Mouse (Mus musculus): ENCODE measurements around the gene Luc7l3.
A peak's percentile ranks its signal among the peaks of the same experiment; 100 is the strongest.

Luc7l3 gene

GRCm38 (mm10) chr11:94321931-94322400 lies at the start of gene Luc7l3:
TSS of gene Luc7l3 (minus strand) at chr11:94321988.
- DNase-seq: peak; percentile 93

DNA sequence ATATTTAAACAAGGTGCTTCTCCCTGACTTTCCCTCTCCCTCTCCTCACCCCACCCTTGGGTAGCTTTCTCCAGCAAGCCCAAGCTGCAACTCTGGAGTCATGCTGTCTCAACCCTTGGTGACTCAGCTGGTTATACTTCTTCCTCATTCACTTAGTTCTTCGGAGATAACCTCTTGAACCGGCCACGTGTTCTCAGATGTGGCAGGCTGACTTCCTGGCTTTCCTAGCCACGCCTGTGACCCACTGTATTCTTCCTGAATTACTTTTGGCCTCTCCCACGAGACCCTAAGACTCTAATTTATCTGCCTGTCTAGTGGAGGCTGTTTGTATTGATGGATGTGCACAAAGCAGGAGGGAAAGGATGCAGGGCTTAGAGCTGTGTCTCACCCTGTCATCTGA lies 49.0 kb upstream of the Luc7l3 start:
- DNase-seq: no peak

DNA sequence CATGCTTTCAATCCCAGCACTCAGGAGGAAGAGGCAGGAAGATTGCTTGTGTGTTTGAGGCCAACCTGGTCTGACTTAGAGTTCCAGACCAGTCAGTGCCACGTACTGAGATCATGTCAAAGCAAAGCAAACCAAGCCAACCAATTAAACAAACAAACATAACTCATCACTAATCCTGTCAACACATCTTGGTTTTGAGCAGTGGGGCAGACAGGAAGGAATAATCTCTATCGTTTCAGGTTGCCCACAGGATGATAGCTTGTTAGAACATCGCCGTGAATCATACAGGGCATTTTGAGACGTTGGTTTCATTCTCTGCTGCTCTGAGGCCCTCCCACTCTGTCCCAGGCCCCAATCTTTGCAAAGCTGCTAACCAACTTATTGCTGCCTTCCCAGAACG lies 48.2 kb upstream of the Luc7l3 start:
- DNase-seq: no peak

DNA sequence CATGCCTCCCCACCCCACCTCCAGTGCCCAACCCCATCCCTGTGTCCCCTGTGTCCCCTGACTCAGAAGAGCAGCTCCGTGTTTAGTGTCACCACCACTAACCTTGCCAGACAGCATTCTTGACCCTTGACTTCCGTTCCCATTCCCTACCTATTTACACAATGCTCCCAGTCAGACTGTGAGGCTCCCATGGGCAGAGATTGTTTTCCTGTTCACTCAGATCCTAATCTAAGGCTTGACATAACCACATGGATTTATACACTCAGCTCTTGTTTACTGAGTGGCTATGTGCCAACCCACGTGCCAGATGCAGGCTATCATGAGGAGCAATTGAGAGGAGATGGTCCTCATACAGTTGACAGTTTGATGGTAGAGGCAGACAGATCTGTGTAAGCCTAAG lies 43.6 kb upstream of the Luc7l3 start:
- no peak for DNase-seq

- DNase-seq: no peak
These were observed 41.9 kb upstream of the Luc7l3 start for GRCm38 (mm10) chr11:94363690-94364089.

DNA sequence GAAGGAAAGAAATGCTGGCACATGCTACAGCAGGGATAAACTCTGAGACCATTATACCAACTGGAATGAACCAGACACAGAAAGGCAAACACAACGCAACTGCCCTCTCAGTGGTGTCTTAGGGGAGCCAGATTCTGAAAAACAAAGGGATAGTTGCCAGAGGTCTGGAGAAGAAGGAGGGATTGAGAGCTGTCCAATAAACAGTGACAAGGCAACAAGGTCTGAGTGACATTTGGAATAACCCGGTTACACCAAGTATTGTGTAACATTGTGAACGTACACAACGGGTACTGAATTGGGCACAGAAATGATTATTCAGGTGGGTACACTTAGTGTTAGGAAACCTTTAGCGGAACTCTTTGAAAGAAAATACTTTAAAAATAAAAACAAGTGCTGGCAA lies 40.3 kb upstream of the Luc7l3 start:
- no peak for DNase-seq

DNA sequence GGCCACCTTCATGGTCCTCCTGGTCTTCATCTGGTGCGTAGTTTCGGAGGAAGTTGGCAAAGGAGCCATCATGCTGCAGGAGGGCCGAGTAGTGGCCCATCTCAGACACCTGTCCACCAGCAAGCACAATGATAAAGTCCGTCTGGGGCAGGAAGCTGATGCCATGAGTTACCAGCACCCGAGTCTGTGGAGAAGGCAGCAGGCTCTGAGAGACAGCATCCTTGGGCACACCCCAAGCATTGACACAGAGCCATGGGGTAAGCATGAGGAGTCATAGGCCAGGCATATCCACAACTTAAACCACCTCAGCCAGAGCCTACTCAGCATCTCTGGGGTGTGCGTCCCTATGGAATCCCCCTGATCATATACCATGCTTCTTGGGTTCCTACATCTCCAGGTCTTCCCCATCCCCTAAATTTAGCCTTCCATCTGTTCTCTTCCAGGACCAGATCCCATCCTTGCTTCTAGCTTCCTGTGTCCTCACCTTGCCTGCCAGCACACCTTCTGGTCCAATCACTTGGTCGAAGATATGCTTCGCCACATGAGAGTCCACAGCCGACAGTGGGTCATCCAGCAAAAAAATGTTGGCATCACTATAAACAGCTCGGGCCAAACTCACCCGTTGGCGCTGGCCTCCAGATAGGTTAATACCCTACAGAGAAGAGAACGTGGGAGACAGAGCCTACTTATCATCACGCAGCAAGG lies 39.5 kb upstream of the Luc7l3 start:
- DNase-seq: peak; percentile 90

- no peak for DNase-seq
These were observed 37.4 kb upstream of the Luc7l3 start for GRCm38 (mm10) chr11:94359168-94359567.

- DNase-seq: no peak
These were observed 33.9 kb upstream of the Luc7l3 start for GRCm38 (mm10) chr11:94355521-94356217.

GRCm38 (mm10) chr11:94351094-94351493 lies 29.3 kb upstream of the Luc7l3 start:
- no peak for DNase-seq

DNA sequence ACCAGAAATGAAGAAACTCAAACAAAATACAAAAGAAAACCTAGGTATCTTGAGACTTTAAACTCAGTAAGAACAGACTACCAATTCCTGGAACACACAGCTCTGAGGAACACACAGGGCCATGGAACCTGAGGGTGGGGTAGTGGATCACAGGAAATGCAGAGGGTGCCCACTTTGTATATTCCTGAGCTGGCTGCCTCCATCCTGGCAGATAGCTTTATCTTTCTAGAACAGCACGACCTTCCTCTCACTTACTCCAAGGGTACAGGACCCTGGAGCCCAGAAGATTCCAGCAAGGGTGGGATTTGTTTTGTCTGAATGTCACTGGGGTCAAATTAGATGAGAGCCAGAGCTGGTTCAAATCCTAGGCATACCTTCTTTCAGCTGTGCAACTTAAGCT lies 28.5 kb upstream of the Luc7l3 start:
- DNase-seq: no peak

- no peak for DNase-seq
These were observed 28.1 kb upstream of the Luc7l3 start for GRCm38 (mm10) chr11:94349839-94350238.

DNA sequence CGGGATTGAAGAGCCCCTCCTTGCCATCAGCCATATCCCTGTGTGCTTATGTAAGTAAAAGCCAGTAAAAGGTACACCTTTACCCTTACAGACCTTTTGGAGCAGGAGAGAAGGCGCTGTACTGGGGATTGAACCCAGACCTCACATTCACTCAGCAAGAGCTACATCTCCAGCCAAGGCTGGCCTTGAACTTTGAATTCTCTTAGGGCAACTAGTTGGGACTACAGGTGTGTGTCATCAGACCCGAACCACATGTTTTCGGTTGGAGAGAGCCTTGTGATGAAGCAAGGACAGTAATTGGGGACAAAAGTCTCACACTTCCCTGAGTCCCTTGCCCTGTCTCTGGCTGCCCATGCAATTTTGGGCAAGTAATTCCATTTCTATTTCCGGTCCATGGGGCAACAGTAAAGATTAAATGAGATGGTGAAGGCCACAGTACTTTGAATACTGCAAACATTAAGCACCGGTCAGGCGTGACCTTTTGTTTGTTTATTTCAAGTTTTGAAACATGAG lies 25.3 kb upstream of the Luc7l3 start:
- DNase-seq: no peak

DNA sequence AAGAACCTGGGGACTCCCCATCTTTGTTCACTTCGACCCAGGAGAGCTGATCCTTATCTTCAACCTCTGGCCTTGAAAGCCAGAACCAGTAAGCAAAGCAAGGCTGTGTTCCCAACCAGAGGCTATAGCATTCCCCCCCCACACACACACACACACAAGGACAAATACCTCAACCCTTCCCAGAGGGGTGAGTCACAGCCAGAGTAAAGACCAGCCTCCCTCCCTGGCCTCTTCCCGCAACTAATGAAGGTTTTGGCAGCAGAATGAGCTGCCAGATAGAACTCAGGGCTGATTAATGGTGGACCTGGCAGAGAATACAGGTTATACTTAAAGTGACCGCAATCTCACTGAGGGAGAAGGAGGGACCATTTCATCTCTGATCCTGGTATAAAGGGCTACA lies 24.8 kb upstream of the Luc7l3 start:
- DNase-seq: no peak

GRCm38 (mm10) chr11:94345926-94346325 lies 24.1 kb upstream of the Luc7l3 start:
- DNase-seq: no peak

- no peak for DNase-seq
These were observed 22.7 kb upstream of the Luc7l3 start for GRCm38 (mm10) chr11:94344470-94344869.

GRCm38 (mm10) chr11:94343955-94344358 lies 22.2 kb upstream of the Luc7l3 start:
- no peak for DNase-seq

- no peak for DNase-seq
These were observed 20.5 kb upstream of the Luc7l3 start for GRCm38 (mm10) chr11:94342114-94342905.

DNA sequence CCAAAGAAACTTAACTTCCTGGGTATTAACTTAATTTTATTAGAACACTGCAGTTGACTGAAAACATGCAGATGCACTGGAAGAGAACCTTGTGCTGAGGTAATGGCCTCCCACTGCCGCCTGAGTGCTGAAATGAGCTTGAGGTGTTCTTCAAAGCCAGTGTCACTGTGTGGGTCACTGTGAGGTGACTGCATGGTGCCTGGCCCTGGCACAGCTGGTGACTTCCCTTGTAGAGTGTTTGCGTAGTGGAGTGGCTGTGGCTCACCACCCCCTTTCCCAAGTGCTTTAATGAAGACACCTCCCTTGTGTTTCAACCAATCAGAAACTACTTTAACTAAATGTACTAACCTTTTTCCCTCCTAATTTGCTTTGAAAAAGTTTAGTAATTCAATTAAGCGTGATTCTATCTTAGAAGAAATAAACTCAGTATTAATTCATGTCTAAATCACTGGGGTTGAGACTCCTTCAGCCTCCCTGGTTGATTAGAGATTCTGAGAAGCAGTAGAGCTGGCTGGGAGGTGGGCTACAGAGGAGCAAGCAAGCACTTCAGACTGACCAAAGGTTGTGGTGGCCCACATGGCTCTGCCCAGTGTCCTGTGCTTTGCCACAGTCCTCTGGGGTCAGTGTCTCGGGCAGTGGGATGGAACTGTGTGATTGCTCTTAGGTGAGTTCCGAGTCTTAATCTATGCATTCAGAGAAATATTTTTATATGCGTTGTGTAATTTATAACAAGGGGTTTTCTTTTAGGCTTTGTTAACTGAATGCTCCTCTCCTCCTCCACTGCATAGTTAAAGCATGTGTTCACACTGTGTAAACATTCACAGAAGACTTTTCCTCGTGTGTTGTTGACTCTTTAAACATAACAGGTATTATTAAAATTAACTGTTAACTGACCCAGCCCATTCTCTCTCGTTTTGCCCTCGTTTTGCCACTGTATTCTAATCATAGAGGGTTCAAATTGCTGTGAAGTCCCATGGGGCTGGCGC lies 19.5 kb upstream of the Luc7l3 start:
- no peak for DNase-seq

DNA sequence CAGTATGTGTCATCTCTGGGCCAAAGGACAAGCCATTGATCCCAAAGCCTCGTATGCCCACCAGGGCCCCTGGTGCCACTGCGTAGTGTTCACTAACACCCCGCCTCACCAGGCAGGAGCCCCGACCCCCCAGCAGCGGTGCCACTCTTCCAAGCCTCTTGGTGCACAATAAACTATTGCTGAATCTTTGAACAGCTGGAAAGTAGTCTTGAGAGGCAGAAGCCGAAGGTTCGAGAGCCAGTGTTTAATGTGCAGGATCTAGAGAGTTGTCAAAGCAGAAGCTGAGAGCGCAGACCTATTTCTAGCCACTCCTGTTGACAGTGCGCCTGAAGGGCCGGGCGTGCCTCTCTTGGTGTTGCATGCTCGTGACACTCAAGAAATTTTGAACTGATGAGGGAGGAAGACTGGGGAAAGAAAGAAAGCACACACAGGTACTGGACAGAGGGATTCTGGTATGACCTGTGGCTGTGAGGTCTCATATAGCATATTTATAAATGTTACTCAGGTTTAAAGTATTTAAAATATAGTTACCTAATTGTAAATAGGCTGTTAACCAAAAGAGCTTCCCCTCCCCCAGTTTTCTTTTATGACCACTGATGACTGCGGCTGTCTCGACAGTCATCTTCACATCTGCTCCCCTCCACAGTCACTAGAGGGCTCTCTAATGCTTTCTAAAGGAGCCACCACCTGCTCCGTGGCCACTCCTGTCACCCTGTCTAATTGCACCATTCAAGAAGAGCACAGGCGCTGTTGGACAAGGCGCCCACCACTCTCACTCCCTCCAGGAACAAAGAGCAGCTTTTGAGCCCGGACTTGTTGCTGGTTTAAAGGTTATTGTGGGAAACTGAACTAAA lies 18.2 kb upstream of the Luc7l3 start:
- DNase-seq: peak; percentile 84

- DNase-seq: no peak
These were observed 16.6 kb upstream of the Luc7l3 start for GRCm38 (mm10) chr11:94338347-94338746.

Data from cerebellum, adult 9-10 months (tissue).